In the genomic region with DNA sequence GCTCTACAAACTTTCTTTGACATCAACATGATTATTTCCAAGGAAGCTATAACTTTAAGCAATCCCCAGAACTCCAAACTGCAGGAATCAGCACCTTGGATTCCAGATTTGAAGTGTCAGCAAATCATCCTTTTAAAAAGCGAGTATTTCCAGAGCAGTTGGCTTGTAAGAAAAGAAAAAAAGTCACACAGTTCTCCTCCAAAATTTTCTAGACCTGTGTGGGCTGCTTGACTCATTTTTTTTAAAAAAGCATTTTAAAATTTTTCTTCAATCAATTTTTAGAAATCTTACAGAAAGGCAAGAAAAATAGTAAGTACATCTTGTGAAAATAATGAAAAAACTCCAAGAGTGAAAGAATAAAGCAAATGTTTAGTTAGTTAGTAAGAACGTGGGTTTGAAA, we compare ENCODE assay signal across 20 mouse cellular contexts.
"Had no signal": no experiment of that assay in that cellular context is flagged by ENCODE, and none has a peak within 500 bp of the region (broad histone marks: within the 10 kb centered on the region; RNA-seq: fewer than 3 reads in every experiment).

No protein-coding gene starts in this region.

- DNase-seq: gastrocnemius, adult 2 months; gastrocnemius, postnatal 10 days; gastrocnemius, postnatal 25 days; heart, adult 18-20 months; heart, postnatal 10 days; heart, postnatal 4 days; kidney, adult 18-20 months; kidney, adult 8-10 months; kidney, postnatal 10 days; kidney, postnatal 25 days; kidney, postnatal 4 days; layer of hippocampus, adult 9-11 months; layer of hippocampus, postnatal 36 days; left cerebral cortex, postnatal 4 days had no signal

- ATAC-seq: forebrain, embryonic 16.5 days; hindbrain, embryonic 16.5 days; inflammation-experienced regulatory T-cells, adult 6 months; intestine, embryonic 15.5 days; intestine, postnatal 0 days; liver, embryonic 12.5 days had no signal
